Mouse (Mus musculus) layer of hippocampus, postnatal 10 days (tissue): ENCODE measurements at regions not wholly inside any gene's neighbourhood (a gene's known extent, or its start where the extent isn't known, plus 50 kb on each side); places are given as distances from the start of the nearest gene placed in this dataset.

ENCODE experiments used
- DNase-seq, 2 experiments: peaks; one replicate each; pipeline ENCODE4 v3.0.0; 2021; ENCODE audit warnings: low spot score in 2 of 2

- DNase-seq, result no peak
Observed at GRCm38 (mm10) chr14:25113326-25113725, 345.7 kb upstream of the Zmiz1 start.

- peak; percentile 72 to 73 for DNase-seq
Observed at GRCm38 (mm10) chr14:25116424-25116823, 342.6 kb upstream of the Zmiz1 start.

DNA sequence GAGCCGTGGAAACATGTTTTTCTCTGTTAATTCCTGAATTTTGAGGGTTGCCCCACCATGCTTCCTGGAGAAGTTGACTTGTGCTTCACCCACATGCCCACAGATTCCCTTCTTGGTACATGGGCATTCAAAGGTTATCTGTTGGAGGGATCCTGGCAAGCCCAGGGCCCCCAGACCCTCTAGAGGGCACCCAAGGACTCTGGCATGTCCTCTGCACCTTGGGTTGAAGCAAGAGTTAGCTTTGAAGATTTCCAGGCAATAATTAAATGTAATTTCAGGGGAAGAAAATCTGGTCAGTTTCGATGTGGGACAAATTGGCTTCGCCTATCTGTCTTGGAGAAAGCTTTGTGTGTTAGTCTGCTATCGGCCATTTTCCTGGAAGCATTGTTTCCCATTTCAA, 339.0 kb upstream of the Zmiz1 start:
- no peak for DNase-seq

GRCm38 (mm10) chr14:25120506-25120905, 338.5 kb upstream of the Zmiz1 start:
- DNase-seq, result no peak

GRCm38 (mm10) chr14:25122971-25123535, 335.9 kb upstream of the Zmiz1 start:
- no peak for DNase-seq

GRCm38 (mm10) chr14:25123541-25124337, 335.2 kb upstream of the Zmiz1 start:
- no peak for DNase-seq

DNA sequence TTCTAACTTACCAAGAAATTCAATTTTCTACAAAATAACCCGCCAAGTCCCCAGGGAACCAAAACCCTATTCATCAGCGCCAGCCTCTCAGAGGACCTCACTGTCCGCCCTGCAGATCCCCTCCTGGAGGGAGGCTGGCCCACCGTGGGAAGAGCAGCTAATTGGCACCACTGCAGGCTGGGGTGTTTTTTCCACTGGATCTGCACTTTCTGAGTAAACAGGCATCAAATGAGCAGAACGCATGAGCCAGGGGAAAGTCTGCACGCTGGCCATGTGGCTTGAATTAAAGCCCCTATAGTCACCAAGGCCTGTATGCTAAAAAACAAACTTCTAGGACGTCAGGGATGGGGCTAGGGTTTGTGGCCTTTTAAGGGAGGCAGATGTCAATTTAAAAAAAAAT, 332.4 kb upstream of the Zmiz1 start:
- DNase-seq, result no peak

DNA sequence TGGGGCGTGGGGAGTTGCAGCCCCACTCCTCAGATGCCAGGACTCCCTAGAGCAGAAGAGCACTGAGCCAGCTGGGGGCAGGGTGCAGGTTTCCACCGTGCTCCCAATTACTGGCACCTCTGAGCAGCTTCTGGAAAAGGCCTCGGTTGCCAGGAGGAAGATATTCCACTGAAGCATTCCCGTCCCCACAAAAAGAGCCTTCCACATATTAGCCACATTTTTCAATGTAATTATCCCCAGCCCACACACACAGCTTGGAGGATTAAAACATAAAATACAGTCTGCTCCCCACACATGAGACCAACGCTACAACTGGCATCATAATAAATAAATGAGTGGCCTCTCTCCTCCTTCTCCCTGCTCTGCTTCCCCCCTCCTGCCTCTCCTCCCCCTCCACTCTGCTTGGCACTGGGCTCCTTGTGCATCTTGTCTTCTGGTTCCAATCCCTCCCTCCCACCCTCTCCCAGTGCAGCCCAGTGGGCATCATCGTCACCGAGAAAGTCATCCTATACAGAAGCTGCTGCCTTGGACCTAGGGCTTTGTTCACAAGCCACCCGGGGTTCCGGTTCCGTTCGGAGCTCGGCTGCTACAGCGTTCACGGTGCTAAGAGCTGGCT, 331.3 kb upstream of the Zmiz1 start:
- peak; percentile 34 to 43 for DNase-seq

DNA sequence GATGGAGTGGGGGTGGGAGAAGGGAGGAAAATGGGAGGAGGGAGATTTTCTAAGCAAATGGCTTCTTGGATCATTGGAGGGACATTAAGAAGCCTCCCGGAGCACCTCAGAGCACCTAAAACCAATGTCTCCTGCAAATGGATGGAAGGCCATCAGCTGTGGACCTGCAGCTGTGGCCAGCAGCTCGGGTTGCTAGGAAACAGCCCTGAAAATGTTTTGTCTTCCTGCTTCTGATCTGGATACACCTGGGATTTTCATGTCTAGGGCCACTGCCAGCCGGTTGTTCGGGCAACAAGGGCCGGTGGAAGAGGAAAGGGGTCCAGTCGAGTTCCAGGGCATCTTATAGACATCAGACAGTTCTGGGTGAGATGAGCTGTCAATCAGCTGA, 330.8 kb upstream of the Zmiz1 start:
- no peak for DNase-seq

GRCm38 (mm10) chr14:25135371-25135770, 323.6 kb upstream of the Zmiz1 start:
- no peak for DNase-seq

DNA sequence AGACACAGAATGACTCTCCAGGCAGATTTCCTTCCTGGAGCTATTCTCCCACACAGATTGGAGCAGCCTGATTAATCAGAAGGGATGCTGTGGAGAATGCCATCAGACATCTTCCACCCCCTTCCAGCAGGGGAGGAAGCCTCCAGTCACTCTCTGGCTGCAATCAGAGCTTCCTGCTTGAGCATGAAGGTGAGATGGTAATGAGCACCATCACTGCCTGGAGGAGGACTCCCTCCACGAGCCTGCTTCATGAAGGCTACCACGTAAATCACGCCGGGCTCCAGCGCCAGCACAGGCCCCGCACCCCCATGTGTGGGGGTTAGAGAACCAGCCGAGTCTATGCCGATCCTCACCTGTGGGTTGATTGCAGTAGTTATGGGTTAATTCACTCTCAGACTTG, 321.7 kb upstream of the Zmiz1 start:
- DNase-seq, result no peak

DNA sequence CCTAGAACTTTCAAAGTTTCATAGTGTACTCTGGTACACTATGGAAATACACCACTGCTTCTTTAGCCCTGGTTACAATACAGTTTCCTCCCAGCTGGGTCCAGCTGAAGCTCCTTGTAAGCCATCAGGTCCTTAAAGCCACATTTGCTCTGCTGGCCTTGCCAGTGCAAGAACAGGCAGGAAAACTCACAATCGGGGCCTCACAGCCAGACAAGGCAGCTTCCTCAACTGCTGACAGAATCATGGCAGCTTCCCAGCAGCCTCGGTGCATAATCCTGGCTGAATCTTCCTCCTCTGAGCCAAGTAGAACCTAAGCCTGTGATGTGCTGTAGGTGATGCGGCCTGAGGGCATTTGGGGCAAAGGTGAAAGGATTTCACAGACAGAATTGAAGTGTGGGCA, 320.5 kb upstream of the Zmiz1 start:
- DNase-seq, result no peak

GRCm38 (mm10) chr14:25141933-25142332, 317.1 kb upstream of the Zmiz1 start:
- no peak for DNase-seq

DNA sequence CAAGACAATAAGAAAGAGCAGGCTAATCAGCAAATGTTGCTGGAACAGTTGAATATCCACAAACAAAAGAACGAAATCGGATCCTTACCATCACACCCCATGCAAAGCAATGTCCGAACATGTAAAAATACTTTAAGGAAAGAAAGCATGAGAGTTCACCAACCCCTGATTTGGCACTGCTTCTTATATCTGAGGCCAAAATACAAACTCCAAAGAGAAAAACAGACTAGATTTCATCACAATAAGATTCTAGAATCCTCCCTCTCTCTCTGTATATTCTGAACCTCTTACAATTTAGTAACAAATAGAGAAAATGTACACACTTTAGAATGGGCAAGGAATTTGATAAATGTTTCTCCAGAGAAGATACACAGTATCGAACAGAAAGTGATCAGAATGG, 315.9 kb upstream of the Zmiz1 start:
- DNase-seq, result no peak

GRCm38 (mm10) chr14:25147731-25148130, 311.3 kb upstream of the Zmiz1 start:
- DNase-seq, result no peak

GRCm38 (mm10) chr14:25150968-25151367, 308.0 kb upstream of the Zmiz1 start:
- DNase-seq, result no peak

DNA sequence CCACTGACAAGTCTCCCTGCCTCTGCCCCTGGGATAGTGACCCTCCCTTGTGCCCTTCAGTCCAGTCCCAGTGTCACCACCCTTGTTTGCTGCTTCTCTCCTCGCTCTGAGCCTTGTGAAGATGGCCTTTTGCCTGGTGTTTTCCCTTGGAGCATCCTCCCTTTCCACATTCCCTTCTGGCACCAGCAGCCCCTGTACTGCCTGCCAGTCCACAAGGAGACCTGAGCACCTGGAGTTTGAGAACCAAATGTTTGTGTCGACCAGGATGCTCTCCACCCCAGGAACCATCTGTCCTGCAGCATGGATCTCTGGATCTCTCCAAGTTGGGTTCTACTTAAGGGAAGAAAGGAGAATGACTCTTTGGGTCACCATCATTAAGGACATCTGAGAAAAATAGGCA, 307.5 kb upstream of the Zmiz1 start:
- no peak for DNase-seq

GRCm38 (mm10) chr14:25153573-25153972, 305.4 kb upstream of the Zmiz1 start:
- no peak for DNase-seq

- DNase-seq, result no peak
Observed at GRCm38 (mm10) chr14:25154180-25154579, 304.8 kb upstream of the Zmiz1 start.

- no peak for DNase-seq
Observed at GRCm38 (mm10) chr14:25155008-25155783, 303.8 kb upstream of the Zmiz1 start.

GRCm38 (mm10) chr14:25156171-25156570, 302.8 kb upstream of the Zmiz1 start:
- DNase-seq, result no peak
